Mouse (Mus musculus) testis, adult 2 months (tissue): ENCODE results near the gene Srcap. TPM values are rescaled to one million over a fixed set of nuclear protein-coding genes. Genes with fewer than 3 reads are reported as not detected.

Experiments
- H3K27ac ChIP-seq: fragments of 200-500 bp; 2 replicates; pipeline ENCODE4 v1.5.1; 2012; ENCODE audit warnings: low read depth, low read length; ENCODE audit not compliant: control insufficient read depth, insufficient read depth
- H3K27me3 ChIP-seq: fragments of 200-500 bp; 2 replicates; pipeline ENCODE4 v1.6.1; 2012; ENCODE audit warnings: mild to moderate bottlenecking, low read length, moderate library complexity; ENCODE audit not compliant: control insufficient read depth, insufficient read depth
- H3K36me3 ChIP-seq: fragments of 200-500 bp; 2 replicates; pipeline ENCODE4 v1.6.1; 2012; ENCODE audit warnings: mild to moderate bottlenecking, low read length; ENCODE audit not compliant: control insufficient read depth, insufficient read depth
- H3K4me1 ChIP-seq: fragments of 200-500 bp; 2 replicates; pipeline ENCODE4 v1.6.1; 2012; ENCODE audit warnings: low read length; ENCODE audit not compliant: control insufficient read depth, insufficient read depth
- H3K4me3 ChIP-seq: fragments of 200-500 bp; 2 replicates; pipeline ENCODE4 v1.5.1; 2012; ENCODE audit warnings: low read depth, mild to moderate bottlenecking, low read length, moderate library complexity, mixed read lengths; ENCODE audit not compliant: control insufficient read depth
- CTCF ChIP-seq: fragments of 200-500 bp; IDR thresholded peaks from 2 replicates; pipeline ENCODE4 v1.5.1; 2012; ENCODE audit warnings: low read depth, mild to moderate bottlenecking, inconsistent platforms, low read length, moderate library complexity; ENCODE audit not compliant: control insufficient read depth, insufficient read depth, insufficient replicate concordance
- POLR2A ChIP-seq: fragments of 200-500 bp; IDR thresholded peaks from 2 replicates; pipeline ENCODE4 v1.6.1; 2012; ENCODE audit warnings: low read depth, mild to moderate bottlenecking, inconsistent platforms, low read length, moderate library complexity; ENCODE audit not compliant: control insufficient read depth
- polyA plus RNA-seq: library from polyadenylated mRNA; depleted of rRNA; stranded (reverse); fragments of >200 nt; gene quantifications from 2 replicates; pipeline ENCODE4 v1.2.3, GENCODE M21; 2012

Srcap gene
- polyA plus RNA-seq, 1 experiment: 20.0 TPM

- no peak overlapping the region for H3K27ac ChIP-seq
- TF ChIP-seq POLR2A (no peak), CTCF (no peak)
- H3K4me3 ChIP-seq: no peak overlapping the region
- no peaks in the 10 kb centered on the region for H3K4me1 ChIP-seq
- H3K36me3 ChIP-seq: peaks cover 5% of the 10 kb centered on the region
- H3K27me3 ChIP-seq: no peaks in the 10 kb centered on the region
Observed at GRCm38 (mm10) chr7:127560580-127560979, 48.8 kb downstream of the Srcap start.

GRCm38 (mm10) chr7:127561340-127561858 lies 49.6 kb downstream of the Srcap start, which contains the start of gene Tmem265:
Tmem265 (plus strand) TSS chr7:127561390.
- no peaks in the 10 kb centered on the region for H3K4me1 ChIP-seq
- no peaks in the 10 kb centered on the region for H3K27me3 ChIP-seq
- no peak for TF ChIP-seq CTCF
- TF ChIP-seq POLR2A: no peak
- no peak within 1 kb of the TSS for H3K4me3 ChIP-seq
- H3K36me3 ChIP-seq: peaks cover 5% of the 10 kb centered on the region
- H3K27ac ChIP-seq: no peak within 1 kb of the TSS

DNA sequence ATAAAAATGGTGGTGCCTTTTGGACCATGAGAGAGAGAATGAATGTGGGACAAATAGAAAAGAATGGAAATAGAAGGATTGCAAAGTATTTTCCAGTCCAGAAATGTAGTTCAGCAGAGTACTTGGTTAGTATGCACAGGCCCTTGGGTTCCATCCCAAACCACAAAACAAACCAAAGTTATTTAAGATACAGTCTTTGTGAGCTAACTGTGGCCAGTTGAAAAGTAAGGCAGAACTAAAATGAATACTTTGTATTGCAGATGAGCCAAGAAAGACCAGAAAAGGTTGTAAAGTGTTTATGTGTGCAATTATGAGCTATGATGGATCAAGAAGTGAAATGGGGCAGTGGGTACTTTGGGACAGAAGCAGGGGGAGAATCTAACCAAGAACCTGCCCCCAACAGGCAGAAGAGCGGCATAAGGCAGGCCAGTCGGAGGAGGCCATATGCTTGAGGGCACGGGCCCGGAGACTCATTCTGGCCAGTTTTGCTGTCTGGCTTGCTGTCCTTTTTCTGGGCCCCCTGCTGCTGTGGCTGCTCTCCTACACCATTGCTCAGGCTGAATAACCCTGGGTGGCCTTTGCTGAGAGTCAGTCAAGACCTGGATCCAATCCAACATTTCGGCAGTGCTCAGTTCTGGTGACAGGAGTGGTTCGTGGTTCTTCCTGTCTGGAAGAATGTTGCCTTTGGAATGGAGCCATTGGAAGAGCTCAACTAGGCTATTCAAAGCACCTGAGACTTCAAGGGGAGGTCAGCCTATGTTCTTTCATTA lies 52.8 kb downstream of the Srcap start:
- H3K4me1 ChIP-seq: no peaks in the 10 kb centered on the region
- H3K4me3 ChIP-seq: peak overlapping the region; percentile 77
- no peak overlapping the region for H3K27ac ChIP-seq
- peaks cover 4% of the 10 kb centered on the region for H3K36me3 ChIP-seq
- no peak for TF ChIP-seq POLR2A
- no peak for TF ChIP-seq CTCF
- H3K27me3 ChIP-seq: no peaks in the 10 kb centered on the region

GRCm38 (mm10) chr7:127572895-127573471 lies 61.2 kb downstream of the Srcap start, which contains the start of gene Phkg2:
Phkg2 (plus strand) TSS chr7:127573340.
- Histone ChIP-seq H3K36me3 (no peaks in the 10 kb centered on the region; the same call in 1 of the 2 replicates), H3K4me1 (peaks cover 3% of the 10 kb centered on the region), H3K27me3 (no peaks in the 10 kb centered on the region), H3K27ac (peak within 1 kb of the TSS; percentile 92), H3K4me3 (peak within 1 kb of the TSS; percentile 88)
- TF ChIP-seq POLR2A (0 out of 2 replicates have a peak, but pooled peaks have one; percentile 34), CTCF (no peak)

- Histone ChIP-seq H3K27ac (peak overlapping the region; percentile 87), H3K4me1 (peaks cover 3% of the 10 kb centered on the region)
- TF ChIP-seq POLR2A: peak; percentile 42; the same call in 1 of the 2 replicates
- no peak for TF ChIP-seq CTCF
Observed at GRCm38 (mm10) chr7:127573503-127574008, 61.8 kb downstream of the Srcap start.

DNA sequence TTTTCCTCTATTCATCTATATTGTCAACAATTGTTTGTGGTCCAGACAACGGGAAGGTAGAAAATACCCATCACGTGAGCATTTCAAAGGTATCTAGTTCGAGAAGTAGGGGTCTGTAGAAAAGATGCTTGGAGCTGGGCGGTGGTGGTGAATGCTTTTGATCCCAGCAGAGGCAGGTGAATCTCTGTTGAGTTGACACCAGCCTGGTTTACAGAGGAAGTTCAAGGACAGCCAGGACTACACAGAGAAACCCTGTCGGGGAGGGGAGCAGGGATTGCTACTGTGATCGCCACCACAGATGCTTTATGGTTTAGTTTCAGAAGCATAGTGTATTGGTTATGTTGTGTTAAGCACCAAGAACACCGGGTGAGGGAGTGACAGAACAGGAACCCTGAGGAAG lies 62.3 kb downstream of the Srcap start:
- Histone ChIP-seq H3K27me3 (no peaks in the 10 kb centered on the region), H3K4me3 (peak overlapping the region; percentile 88), H3K4me1 (peaks cover 3% of the 10 kb centered on the region), H3K36me3 (no peaks in the 10 kb centered on the region; the same call in 1 of the 2 replicates), H3K27ac (peak overlapping the region; percentile 87; the same call in 1 of the 2 replicates)
- no peak for TF ChIP-seq CTCF
- no peak for TF ChIP-seq POLR2A

More at GRCm38 (mm10) chr7:127573503-127574008, 61.8 kb downstream of the Srcap start:
- Histone ChIP-seq H3K4me3 (peak overlapping the region; percentile 88), H3K27me3 (no peaks in the 10 kb centered on the region), H3K36me3 (no peaks in the 10 kb centered on the region; the same call in 1 of the 2 replicates)

GRCm38 (mm10) chr7:127583260-127583659 lies 71.5 kb downstream of the Srcap start:
- peaks cover 3% of the 10 kb centered on the region for H3K36me3 ChIP-seq
- no peaks in the 10 kb centered on the region for H3K27me3 ChIP-seq
- no peak overlapping the region for H3K27ac ChIP-seq
- H3K4me1 ChIP-seq: peaks cover 4% of the 10 kb centered on the region
- no peak overlapping the region for H3K4me3 ChIP-seq
- TF ChIP-seq POLR2A (no peak), CTCF (no peak)
